In the genomic region with DNA sequence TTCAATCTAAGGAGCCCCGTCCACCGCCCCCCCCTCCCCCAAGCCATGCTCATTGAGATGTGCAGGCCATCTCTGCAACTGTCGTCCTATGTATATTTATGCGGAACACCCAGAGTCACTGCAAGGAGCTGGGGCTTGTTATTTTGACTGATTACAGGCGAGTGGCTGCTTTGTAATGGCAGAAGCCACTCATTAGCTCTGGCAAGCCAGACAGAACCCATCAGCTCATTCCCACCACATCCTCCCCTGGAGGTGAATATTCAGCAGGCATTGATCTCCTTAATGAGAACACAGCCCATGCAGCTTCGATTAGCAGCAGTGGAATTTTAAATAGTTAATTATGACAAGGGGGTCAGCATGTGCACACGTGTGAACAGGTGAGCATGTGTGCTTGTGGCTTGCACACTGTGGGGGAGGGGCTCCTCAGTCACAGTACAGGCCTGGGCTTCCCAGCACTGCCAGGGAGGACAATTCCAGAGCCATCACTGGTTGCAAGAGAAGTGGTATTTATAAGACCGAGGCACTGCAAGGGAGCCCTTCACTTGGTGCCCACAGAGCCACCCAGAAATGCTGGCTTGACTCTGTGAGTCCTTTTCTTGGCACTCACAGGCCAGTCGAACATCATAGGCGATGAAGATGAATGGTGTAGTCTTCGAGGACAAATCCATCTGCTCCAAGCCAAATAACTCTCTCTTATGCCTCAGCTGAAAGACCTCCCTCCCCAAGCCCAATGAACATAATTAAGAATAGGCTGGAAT, we compare ENCODE assay signal across 15 mouse cellular contexts.
A peak's percentile ranks its signal among the peaks of the same experiment; 100 is the strongest.
DNase-seq lines count a peak whose midpoint lies in the region; ATAC-seq lines count a peak whose summit lies in the region.
"Had no signal": no experiment of that assay in that cellular context is flagged by ENCODE, and none has a peak within 500 bp of the region (broad histone marks: within the 10 kb centered on the region; RNA-seq: fewer than 3 reads in every experiment).

No protein-coding gene starts in this region.

- intact Hi-C loops in heart, postnatal 25 days (cut with DNase I) = no loop called here

- no peak for DNase-seq in midbrain, embryonic 11.5 days (ENCODE audit: low spot score, missing footprints)
- no peak for DNase-seq in midbrain, embryonic 10.5 days (ENCODE audit: low spot score)
- DNase-seq in forelimb bud, embryonic 11.5 days (ENCODE audit: low read depth, low spot score) = peak; percentile 45
- DNase-seq in frontal cortex, postnatal 10 days (ENCODE audit: low spot score in 2 of 2) = no peak
- DNase-seq in lung, postnatal 25 days (ENCODE audit: low spot score) = no peak
- no peak for DNase-seq in heart, postnatal 25 days (ENCODE audit: low spot score)
- DNase-seq: cerebellum, postnatal 14 days; gastrocnemius, adult 2 months; kidney, postnatal 10 days; layer of hippocampus, adult 9-11 months; lung, postnatal 4 days; thymus, postnatal 36 days had no signal

- peak; percentile 67 for ATAC-seq in midbrain, embryonic 11.5 days (ENCODE audit: low FRiP score)
- peak; percentile 75 for ATAC-seq in midbrain, embryonic 12.5 days (ENCODE audit: low FRiP score, low read depth)

- no peak overlapping the region for H3K4me3 ChIP-seq in midbrain, embryonic 11.5 days (ENCODE audit: low read depth, low read length)
- H3K4me3 ChIP-seq in midbrain, embryonic 10.5 days = no peak overlapping the region
- no peak overlapping the region for H3K4me3 ChIP-seq in midbrain, embryonic 12.5 days
- H3K4me3 ChIP-seq: gastrocnemius, adult 2 months; heart, embryonic 13.5 days had no signal

- no peaks in the 10 kb centered on the region for H3K9me3 ChIP-seq in midbrain, embryonic 11.5 days (ENCODE audit: control insufficient read depth, low read length)
- H3K9me3 ChIP-seq in midbrain, embryonic 10.5 days (replicated peaks) = no peaks in the 10 kb centered on the region
- H3K9me3 ChIP-seq in midbrain, embryonic 12.5 days = no peaks in the 10 kb centered on the region
- H3K9me3 ChIP-seq: heart, embryonic 13.5 days had no signal

- no peak overlapping the region for H3K27ac ChIP-seq in midbrain, embryonic 11.5 days (ENCODE audit: low read depth, low read length)
- no peak overlapping the region for H3K27ac ChIP-seq in midbrain, embryonic 10.5 days (replicated peaks)
- H3K27ac ChIP-seq in midbrain, embryonic 12.5 days (replicated peaks) = peak overlapping the region; percentile 15; the same call in 1 of the 2 replicates
- H3K27ac ChIP-seq: gastrocnemius, adult 2 months; heart, embryonic 13.5 days; liver, embryonic 14.5 days had no signal

- no peak overlapping the region for H3K4me2 ChIP-seq in midbrain, embryonic 11.5 days
- H3K4me2 ChIP-seq in midbrain, embryonic 12.5 days (replicated peaks) = no peak overlapping the region
- H3K4me2 ChIP-seq: heart, embryonic 13.5 days had no signal

- no peak overlapping the region for H3K9ac ChIP-seq in midbrain, embryonic 11.5 days (ENCODE audit: low read length)
- no peak overlapping the region for H3K9ac ChIP-seq in midbrain, embryonic 12.5 days (replicated peaks)
- H3K9ac ChIP-seq: heart, embryonic 13.5 days; liver, embryonic 14.5 days had no signal

- WGBS in midbrain, embryonic 11.5 days = 81% methylated on average over 11 of the region's 11 CpGs
- 78% methylated on average over 11 of the region's 11 CpGs for WGBS in midbrain, embryonic 10.5 days
- WGBS in midbrain, embryonic 12.5 days = 62% methylated on average over 11 of the region's 11 CpGs

- no peaks in the 10 kb centered on the region for H3K36me3 ChIP-seq in midbrain, embryonic 11.5 days (ENCODE audit: control insufficient read depth, insufficient read depth, low read length)
- no peaks in the 10 kb centered on the region for H3K36me3 ChIP-seq in midbrain, embryonic 10.5 days
- H3K36me3 ChIP-seq in midbrain, embryonic 12.5 days = no peaks in the 10 kb centered on the region
- H3K36me3 ChIP-seq: heart, embryonic 13.5 days had no signal

- no peaks in the 10 kb centered on the region; the same call in 1 of the 2 replicates for H3K4me1 ChIP-seq in midbrain, embryonic 11.5 days (ENCODE audit: control insufficient read depth, insufficient read depth, low read length)
- H3K4me1 ChIP-seq in midbrain, embryonic 10.5 days = peaks cover 11% of the 10 kb centered on the region
- peaks cover 6% of the 10 kb centered on the region; the same call in 1 of the 2 replicates for H3K4me1 ChIP-seq in midbrain, embryonic 12.5 days
- H3K4me1 ChIP-seq: heart, embryonic 13.5 days had no signal

- H3K27me3 ChIP-seq in midbrain, embryonic 11.5 days (ENCODE audit: control insufficient read depth, insufficient read depth, low read length) = no peaks in the 10 kb centered on the region
- no peaks in the 10 kb centered on the region for H3K27me3 ChIP-seq in midbrain, embryonic 10.5 days (ENCODE audit: low read depth, poor library complexity, severe bottlenecking)
- no peaks in the 10 kb centered on the region for H3K27me3 ChIP-seq in midbrain, embryonic 12.5 days
- H3K27me3 ChIP-seq: heart, embryonic 13.5 days had no signal
